Mouse (Mus musculus) lung, adult 2 months (tissue): Measurements from ENCODE around the gene Galnt10.

Source experiments
- CTCF ChIP-seq: fragments of 200-500 bp; IDR thresholded peaks from 2 replicates; pipeline ENCODE4 v1.5.1; 2011; ENCODE audit warnings: mild to moderate bottlenecking, low read length, control low read depth; ENCODE audit not compliant: insufficient read depth
- POLR2A ChIP-seq: fragments of 200-500 bp; IDR thresholded peaks from 2 replicates; pipeline ENCODE4 v1.6.1; 2011; ENCODE audit warnings: low read depth, mild to moderate bottlenecking, control low read depth, low read length, borderline replicate concordance; ENCODE audit errors: extremely low read depth

DNA sequence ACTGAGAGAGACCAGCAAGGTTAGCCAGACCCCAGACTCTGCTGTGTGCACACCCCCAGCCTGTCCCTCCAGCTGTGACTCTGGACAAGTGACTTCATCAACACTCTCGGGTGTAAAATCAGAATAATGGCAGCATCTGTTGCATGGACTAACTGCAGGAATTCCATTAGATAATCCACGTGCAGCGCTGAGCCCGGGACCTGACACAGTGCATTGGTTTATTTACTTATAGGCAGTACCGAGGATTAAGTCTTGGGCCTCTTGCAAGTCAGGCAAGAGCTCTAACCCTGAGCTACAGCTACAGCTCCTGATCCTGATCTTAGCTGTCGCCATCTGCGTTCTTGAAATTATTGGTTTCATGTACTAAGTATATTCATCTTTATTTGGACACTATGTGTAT is 37.3 kb downstream of the Galnt10 start:
- TF ChIP-seq POLR2A, result no peak
- TF ChIP-seq CTCF, result no peak
